Mouse (Mus musculus) erythroblast, adult 5-6 weeks (primary cell): ENCODE data around the gene Fam166b. TPM values are rescaled to one million over a fixed set of nuclear protein-coding genes. Genes with fewer than 3 reads are reported as not detected.

Experiments used
- ATAC-seq: replicated peaks from 2 replicates; pipeline ENCODE4 v1.8.0; 2016; ENCODE audit warnings: moderate number of reproducible peaks, mild to moderate bottlenecking, moderate TSS enrichment, inconsistent platforms; ENCODE audit not compliant: poor library complexity, low FRiP score, severe bottlenecking
- total RNA-seq, 2 experiments: library from RNA; stranded (forward) in 1 of 2; stranded (reverse) in 1 of 2; fragments of 150-400 nt in 1 of 2; fragments of 200-764, 138-1000 nt in 1 of 2; gene quantifications; 2 replicates each; pipeline versions ENCODE4 v1.2.3 to v1.2.4; 2015 to 2017; ENCODE audit warnings: low replicate concordance in 2 of 2

Fam166b gene
- total RNA-seq, 2 experiments from 2014 or later = not detected

GRCm38 (mm10) chr4:43414761-43415160 lies 14.2 kb downstream of the Fam166b start:
- no peak for ATAC-seq

- no peak for ATAC-seq
Observed at GRCm38 (mm10) chr4:43407071-43407920, 21.6 kb downstream of the Fam166b start.

- no peak for ATAC-seq
Observed at GRCm38 (mm10) chr4:43406162-43406971, 22.6 kb downstream of the Fam166b start.

GRCm38 (mm10) chr4:43404697-43405096 lies 24.2 kb downstream of the Fam166b start:
- ATAC-seq = no peak

- ATAC-seq = no peak
Observed at GRCm38 (mm10) chr4:43402212-43402611, 26.7 kb downstream of the Fam166b start.

- ATAC-seq = no peak
Observed at GRCm38 (mm10) chr4:43401486-43401885, 27.4 kb downstream of the Fam166b start.

GRCm38 (mm10) chr4:43400976-43401375 lies 28.0 kb downstream of the Fam166b start:
- ATAC-seq = no peak

- ATAC-seq = no peak
Observed at GRCm38 (mm10) chr4:43399391-43400131, 29.4 kb downstream of the Fam166b start.

- ATAC-seq = no peak
Observed at GRCm38 (mm10) chr4:43398829-43399331, 30.1 kb downstream of the Fam166b start.

GRCm38 (mm10) chr4:43398014-43398413 lies 30.9 kb downstream of the Fam166b start:
- no peak for ATAC-seq

- ATAC-seq = no peak
Observed at GRCm38 (mm10) chr4:43396381-43396780, 32.6 kb downstream of the Fam166b start.

- ATAC-seq = no peak
Observed at GRCm38 (mm10) chr4:43395836-43396235, 33.1 kb downstream of the Fam166b start.

GRCm38 (mm10) chr4:43395147-43395546 lies 33.8 kb downstream of the Fam166b start:
- no peak for ATAC-seq

GRCm38 (mm10) chr4:43394345-43394891 lies 34.5 kb downstream of the Fam166b start:
- ATAC-seq = no peak

GRCm38 (mm10) chr4:43391521-43392050 lies 37.3 kb downstream of the Fam166b start:
- no peak for ATAC-seq

- ATAC-seq = no peak
Observed at GRCm38 (mm10) chr4:43389845-43390440, 39.0 kb downstream of the Fam166b start.

- ATAC-seq = no peak
Observed at GRCm38 (mm10) chr4:43389390-43389789, 39.5 kb downstream of the Fam166b start.

GRCm38 (mm10) chr4:43386932-43387331 lies 42.0 kb downstream of the Fam166b start:
- no peak for ATAC-seq

GRCm38 (mm10) chr4:43384541-43384940 lies 44.4 kb downstream of the Fam166b start:
- no peak for ATAC-seq
